Mouse (Mus musculus) heart, embryonic 14.5 days (tissue): ENCODE measurements around the gene Pcsk5. TPM values are rescaled to one million over a fixed set of nuclear protein-coding genes. Genes with fewer than 3 reads are reported as not detected.

Source experiments
- ATAC-seq: fragments of 200-750 bp; cut with Nextera tagmentation; 2 replicates; pipeline ENCODE4 v1.8.0; 2017; ENCODE audit warnings: low read depth, moderate TSS enrichment; ENCODE audit not compliant: insufficient number of reproducible peaks, insufficient read depth, low FRiP score
- H3K27ac ChIP-seq, 2 experiments: fragments of 200-500 bp in 1 of 2; fragments of 300-500 bp in 1 of 2; sonication (generic) in 1 of 2; replicated peaks in 1 of 2; 2 replicates each; pipeline ENCODE4 v1.5.1; 2012 to 2014; ENCODE audit warnings: low read depth in 2 of 2, low read length in 2 of 2, control low read depth in 1 of 2, mild to moderate bottlenecking in 1 of 2, mixed read lengths in 1 of 2; ENCODE audit not compliant: control insufficient read depth in 1 of 2, insufficient read depth in 1 of 2
- H3K27me3 ChIP-seq: fragments of 300-500 bp; sonication (generic); 2 replicates; pipeline ENCODE4 v1.6.1; 2014; ENCODE audit warnings: mild to moderate bottlenecking, low read length, control low read depth; ENCODE audit not compliant: control insufficient read depth, insufficient read depth
- H3K36me3 ChIP-seq: fragments of 300-500 bp; sonication (generic); 2 replicates; pipeline ENCODE4 v1.6.1; 2014; ENCODE audit warnings: mild to moderate bottlenecking, control low read depth, low read length, mixed read lengths; ENCODE audit not compliant: control insufficient read depth, insufficient read depth
- H3K4me1 ChIP-seq, 2 experiments: fragments of 200-500 bp in 1 of 2; fragments of 300-500 bp in 1 of 2; sonication (generic) in 1 of 2; 2 replicates each; pipeline ENCODE4 v1.6.1; 2012 to 2014; ENCODE audit warnings: low read length in 2 of 2, control low read depth in 1 of 2, mixed read lengths in 1 of 2; ENCODE audit not compliant: control insufficient read depth in 2 of 2, insufficient read depth in 2 of 2
- H3K4me2 ChIP-seq: fragments of 300-500 bp; sonication (generic); 2 replicates; pipeline ENCODE4 v1.6.1; 2014; ENCODE audit warnings: mild to moderate bottlenecking, low read length
- H3K4me3 ChIP-seq, 2 experiments: fragments of 200-500 bp in 1 of 2; fragments of 300-500 bp in 1 of 2; sonication (generic) in 1 of 2; 2 replicates each; pipeline ENCODE4 v1.5.1; 2012 to 2014; ENCODE audit warnings: low read length in 2 of 2, mild to moderate bottlenecking in 2 of 2, control low read depth in 1 of 2, low read depth in 1 of 2, moderate library complexity in 1 of 2; ENCODE audit not compliant: control insufficient read depth in 1 of 2, insufficient read depth in 1 of 2
- H3K9ac ChIP-seq: fragments of 300-500 bp; sonication (generic); 2 replicates; pipeline ENCODE4 v1.6.1; 2014; ENCODE audit warnings: mild to moderate bottlenecking, low read length
- H3K9me3 ChIP-seq: fragments of 300-500 bp; sonication (generic); 2 replicates; pipeline ENCODE4 v1.6.1; 2016; ENCODE audit warnings: low read length, control low read depth; ENCODE audit not compliant: control insufficient read depth
- WGBS: fragments of 180-500 bp; shearing (Covaris S2); extraction: QIAGEN DNeasy Blood & Tissue Kit; methylation state at CpG from one replicate; pipeline ENCODE4 v1.1.7; 2014; 5-methylcytosine and 5-hydroxymethylcytosine counted together
- polyA plus RNA-seq: library from polyadenylated mRNA; unstranded; fragments of >200 nt; fragmentation: Nextera tagmentation; extraction: Ambion mirVana; gene quantifications from 2 replicates; pipeline ENCODE4 v1.2.1, GENCODE M21; 2014

Gene Pcsk5
- 14.1 and 14.7 TPM in 2 replicates for polyA plus RNA-seq

DNA sequence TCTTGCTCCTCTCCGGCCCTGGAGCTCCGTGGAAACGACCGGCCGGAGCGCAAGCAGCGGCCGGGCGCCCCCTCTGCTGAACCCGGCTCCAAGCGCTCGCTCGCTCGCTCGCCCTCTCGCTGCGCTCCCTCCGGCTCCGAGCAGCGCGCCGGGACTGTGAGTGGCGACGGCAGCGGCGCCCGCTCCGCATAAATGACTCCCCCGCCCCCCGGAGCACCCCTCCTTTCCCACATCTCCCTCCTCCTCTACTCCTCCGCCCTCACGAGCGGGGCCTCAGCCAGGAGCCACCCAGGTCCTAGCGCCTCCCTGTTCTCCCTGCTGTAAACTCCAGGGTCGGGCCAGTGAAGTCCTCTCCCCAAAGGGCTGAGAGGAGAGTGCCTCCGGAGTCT is at the start of gene Pcsk5:
TSS of gene Pcsk5 (minus strand) at position 162 of the 389 bp plus-strand sequence.
- peak within 1 kb of the TSS; percentile 75 to 93 for H3K27ac ChIP-seq
- ATAC-seq, result peak; percentile 91
- peak within 1 kb of the TSS; percentile 64 to 74 for H3K4me3 ChIP-seq
- WGBS, result under 1% methylated on average over 36 of the region's 36 CpGs
- peaks cover 5 to 27% of the 10 kb centered on the region in 2 experiments for H3K4me1 ChIP-seq
- peak within 1 kb of the TSS; percentile 96 for H3K4me2 ChIP-seq
- H3K27me3 ChIP-seq, result no peaks in the 10 kb centered on the region
- peak within 1 kb of the TSS; percentile 86 for H3K9ac ChIP-seq
- no peaks in the 10 kb centered on the region for H3K9me3 ChIP-seq
- H3K36me3 ChIP-seq, result no peaks in the 10 kb centered on the region

DNA sequence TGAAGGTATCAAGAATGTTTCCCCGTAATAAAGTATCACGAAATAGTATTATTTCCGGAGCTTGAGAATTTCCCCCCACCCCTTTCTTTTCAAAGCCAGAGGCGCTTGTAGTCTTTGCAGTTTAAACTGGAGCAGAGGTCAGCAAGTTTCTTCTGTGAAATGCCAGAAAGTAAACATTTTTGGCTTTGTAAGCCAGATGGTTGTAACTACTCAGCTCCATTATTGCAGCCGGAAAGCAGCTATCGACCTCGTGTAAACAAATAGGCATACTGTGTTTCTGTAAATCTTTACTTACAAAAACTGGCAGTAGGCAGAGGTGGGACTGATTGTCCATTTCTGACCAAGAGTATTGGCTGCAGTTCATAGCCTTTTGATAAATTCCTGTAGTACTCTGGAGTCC is 38.4 kb upstream of the Pcsk5 start:
- Histone ChIP-seq H3K4me3 (no peak overlapping the region), H3K36me3 (no peaks in the 10 kb centered on the region), H3K9me3 (no peaks in the 10 kb centered on the region), H3K27ac (no peak overlapping the region), H3K4me1 (no peaks in the 10 kb centered on the region), H3K4me2 (no peak overlapping the region), H3K9ac (no peak overlapping the region), H3K27me3 (no peaks in the 10 kb centered on the region)
- ATAC-seq, result no peak
- WGBS, result 88% methylated on average over 7 of the region's 7 CpGs

DNA sequence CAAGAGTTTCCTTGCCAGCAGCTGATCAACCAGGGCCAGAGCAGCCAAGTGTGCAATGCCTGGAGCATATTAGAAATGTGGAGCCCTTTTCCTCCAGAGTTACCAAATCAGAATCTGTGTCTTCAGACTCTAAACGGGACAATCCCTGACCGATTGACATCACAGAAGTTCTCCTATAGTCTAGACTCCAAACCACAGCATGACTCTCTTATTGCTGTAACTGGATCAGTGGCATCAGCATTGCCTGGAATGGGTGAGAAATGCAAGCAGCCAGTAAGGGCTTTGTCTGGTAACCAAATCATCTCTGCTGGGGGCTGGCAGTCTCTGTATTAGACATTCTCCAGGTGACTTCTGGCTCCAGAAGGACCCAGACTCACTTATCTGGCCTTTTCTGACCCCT is 37.0 kb upstream of the Pcsk5 start:
- no peak for ATAC-seq
- no peak overlapping the region for H3K27ac ChIP-seq
- 84% methylated on average over 2 of the region's 2 CpGs for WGBS

DNA sequence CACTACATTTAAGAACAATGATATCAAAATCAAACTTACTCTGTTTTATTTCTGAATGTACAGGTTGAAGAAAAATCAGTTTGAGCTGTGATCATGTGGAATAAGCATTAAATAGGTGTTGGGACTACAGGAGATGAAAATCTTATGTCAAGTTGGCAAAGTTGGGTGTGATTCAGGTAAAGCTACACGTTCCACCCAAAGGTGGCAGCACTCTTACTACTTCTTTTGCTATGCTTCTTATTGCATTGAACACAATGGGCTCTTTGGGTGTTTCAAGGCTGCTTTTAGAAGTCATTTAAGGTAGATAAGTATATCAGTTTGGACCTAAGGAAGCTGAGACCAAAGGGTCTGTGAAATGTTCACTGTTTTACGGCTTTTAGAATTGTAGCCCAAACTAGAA is 36.3 kb upstream of the Pcsk5 start:
- WGBS, result 61% methylated on average over 2 of the region's 2 CpGs
- H3K4me1 ChIP-seq, result no peaks in the 10 kb centered on the region

More for the DNA sequence above, 37.0 kb upstream of the Pcsk5 start:
- no peak overlapping the region for H3K4me3 ChIP-seq
- no peaks in the 10 kb centered on the region for H3K36me3 ChIP-seq
- no peaks in the 10 kb centered on the region for H3K27me3 ChIP-seq
- no peaks in the 10 kb centered on the region for H3K4me1 ChIP-seq
- no peak overlapping the region for H3K4me2 ChIP-seq
- no peak overlapping the region for H3K9ac ChIP-seq
- no peaks in the 10 kb centered on the region for H3K9me3 ChIP-seq

DNA sequence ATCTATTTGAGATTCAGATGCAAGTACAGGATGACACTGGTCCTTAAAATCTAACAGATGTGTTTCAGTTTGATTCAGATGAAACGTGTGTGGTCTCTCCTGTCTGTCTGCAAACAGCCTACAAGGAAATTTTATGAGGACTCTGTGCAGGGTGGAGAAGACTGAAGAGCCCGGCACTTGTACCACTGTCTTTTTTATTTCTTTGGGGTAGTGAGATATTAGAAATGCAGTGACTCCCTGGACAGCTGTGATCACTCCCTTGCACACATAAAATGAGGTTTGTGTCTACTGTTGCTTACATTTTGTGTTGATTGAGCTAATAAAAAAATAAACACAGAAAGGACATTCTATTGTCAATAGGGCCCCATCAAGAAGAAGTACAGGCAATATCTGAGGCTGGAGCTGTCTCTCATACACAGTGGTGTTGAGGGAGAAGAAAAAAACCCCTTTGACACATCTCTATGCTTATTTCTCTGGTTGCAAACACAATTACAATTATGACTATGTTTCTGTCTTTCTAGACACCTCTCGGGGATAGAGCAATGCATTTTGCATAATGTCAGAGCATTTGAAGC is 29.0 kb upstream of the Pcsk5 start:
- Histone ChIP-seq H3K9me3 (no peaks in the 10 kb centered on the region), H3K36me3 (no peaks in the 10 kb centered on the region), H3K4me2 (no peak overlapping the region), H3K27me3 (no peaks in the 10 kb centered on the region), H3K27ac (no peak overlapping the region), H3K4me1 (no peaks in the 10 kb centered on the region), H3K9ac (no peak overlapping the region), H3K4me3 (no peak overlapping the region)
- ATAC-seq, result no peak
- 73% methylated on average over 3 of the region's 3 CpGs for WGBS

More for the DNA sequence above, 36.3 kb upstream of the Pcsk5 start:
- H3K9ac ChIP-seq, result no peak overlapping the region
- no peaks in the 10 kb centered on the region for H3K27me3 ChIP-seq
- no peak overlapping the region for H3K27ac ChIP-seq
- H3K4me2 ChIP-seq, result no peak overlapping the region
- H3K9me3 ChIP-seq, result no peaks in the 10 kb centered on the region
- H3K36me3 ChIP-seq, result no peaks in the 10 kb centered on the region
- ATAC-seq, result no peak
- H3K4me3 ChIP-seq, result no peak overlapping the region

DNA sequence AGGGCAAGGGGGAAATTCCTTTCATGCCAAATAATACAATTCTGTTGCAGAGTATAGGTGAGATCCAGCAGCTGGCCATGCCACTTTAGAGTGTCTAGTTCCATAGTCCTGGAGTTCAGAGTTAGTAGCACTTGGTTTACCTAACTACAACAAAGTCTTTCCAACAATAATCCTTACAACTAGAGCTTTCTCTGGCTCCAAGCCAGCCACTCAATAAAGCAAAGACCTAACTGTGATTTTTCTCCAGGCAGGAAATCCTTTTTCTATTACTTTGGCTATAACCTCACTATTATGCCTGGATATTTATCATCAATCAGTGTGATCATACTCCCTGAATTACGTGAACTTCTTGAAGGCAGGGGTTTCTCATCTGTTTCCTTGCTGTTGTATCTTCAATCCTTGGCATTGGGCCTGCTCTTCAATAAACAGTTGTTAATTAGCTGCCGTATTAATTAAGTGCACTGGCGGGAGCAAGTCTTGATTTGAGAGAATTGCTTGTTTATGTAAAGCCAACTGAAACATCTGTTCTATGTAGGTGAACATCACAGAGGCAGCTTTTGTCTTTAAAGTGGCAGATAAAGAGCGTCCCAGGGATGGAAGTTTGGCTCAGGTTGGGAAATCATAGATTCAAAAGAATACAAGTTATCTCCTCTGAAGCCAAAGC is 23.1 kb upstream of the Pcsk5 start:
- Histone ChIP-seq H3K4me2 (no peak overlapping the region), H3K4me3 (no peak overlapping the region), H3K4me1 (no peaks in the 10 kb centered on the region), H3K9me3 (no peaks in the 10 kb centered on the region), H3K27ac (no peak overlapping the region), H3K9ac (no peak overlapping the region), H3K27me3 (no peaks in the 10 kb centered on the region), H3K36me3 (no peaks in the 10 kb centered on the region)
- WGBS, result 69% methylated on average over 4 of the region's 4 CpGs
- no peak for ATAC-seq

DNA sequence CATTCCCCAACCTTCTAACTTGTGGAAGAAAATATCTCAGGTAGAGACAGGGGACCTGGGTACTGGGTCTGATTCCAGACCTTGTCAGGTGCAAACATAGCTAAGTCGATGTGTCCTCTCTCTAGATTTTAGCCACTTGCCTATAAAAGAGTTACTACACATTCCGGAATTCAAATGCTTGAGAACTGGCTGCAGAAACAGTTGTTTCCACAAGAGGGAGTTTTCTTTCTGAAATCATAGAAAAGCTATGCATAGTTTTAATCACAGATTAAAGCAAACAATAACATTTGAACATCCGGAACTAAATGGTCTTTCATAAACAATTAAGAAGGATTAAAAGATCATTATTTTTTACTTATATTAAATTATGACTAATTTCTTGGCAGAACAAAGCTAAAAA is 19.3 kb upstream of the Pcsk5 start:
- no peak for ATAC-seq
- Histone ChIP-seq H3K9me3 (no peaks in the 10 kb centered on the region), H3K36me3 (no peaks in the 10 kb centered on the region), H3K9ac (no peak overlapping the region), H3K27ac (no peak overlapping the region), H3K27me3 (no peaks in the 10 kb centered on the region), H3K4me3 (no peak overlapping the region), H3K4me1 (no peaks in the 10 kb centered on the region), H3K4me2 (no peak overlapping the region)
- 68% methylated on average over 3 of the region's 3 CpGs for WGBS

DNA sequence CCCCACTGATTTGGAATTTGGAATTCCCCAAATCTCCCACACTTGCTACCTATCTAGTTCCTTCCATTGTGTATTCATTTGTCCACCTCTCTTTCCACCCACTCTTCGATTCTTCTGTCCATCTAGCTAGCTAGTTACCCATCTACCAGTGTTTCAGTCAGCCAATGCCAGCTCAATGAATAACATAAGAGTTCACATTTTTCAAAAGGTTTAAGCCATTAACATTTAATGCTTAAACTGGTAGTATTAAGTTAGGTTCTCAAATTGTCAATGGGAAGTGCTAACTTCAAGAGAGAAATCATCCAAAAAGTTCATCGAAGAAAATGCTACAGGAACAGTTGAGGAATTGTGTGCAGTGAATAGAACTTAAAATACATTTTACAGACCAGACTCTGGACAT is 11.0 kb upstream of the Pcsk5 start:
- Histone ChIP-seq H3K4me3 (no peak overlapping the region), H3K9me3 (no peaks in the 10 kb centered on the region), H3K27me3 (no peaks in the 10 kb centered on the region), H3K27ac (no peak overlapping the region), H3K4me1 (no peaks in the 10 kb centered on the region), H3K4me2 (no peak overlapping the region), H3K36me3 (no peaks in the 10 kb centered on the region), H3K9ac (no peak overlapping the region)
- no peak for ATAC-seq
- WGBS, result 73% methylated on average over 2 of the region's 2 CpGs
